ENCODE assay signal across 14 mouse cellular contexts in genomic region chr8:93398044-93398443, GRCm38 (mm10). TPM values are rescaled to one million over a fixed set of nuclear protein-coding genes. Genes with fewer than 3 reads are reported as not detected.
A peak's percentile ranks its signal among the peaks of the same experiment; 100 is the strongest.
DNase-seq lines count a peak whose midpoint lies in the region; ATAC-seq and TF ChIP-seq lines count a peak whose summit lies in the region.
"Had no signal": no experiment of that assay in that cellular context is flagged by ENCODE, and none has a peak within 500 bp of the region (broad histone marks: within the 10 kb centered on the region; RNA-seq: fewer than 3 reads in every experiment).

No protein-coding gene starts in this region.

- no peak for TF ChIP-seq EP300 in lung, postnatal 0 days (IDR thresholded peaks at IDR 0.05)

- no peaks in the 10 kb centered on the region for H3K36me3 ChIP-seq in heart, embryonic 12.5 days
- no peaks in the 10 kb centered on the region for H3K36me3 ChIP-seq in midbrain, postnatal 0 days (ENCODE audit: insufficient read depth, low read length)
- H3K36me3 ChIP-seq in midbrain, embryonic 15.5 days (replicated peaks) = no peaks in the 10 kb centered on the region
- H3K36me3 ChIP-seq in lung, postnatal 0 days (ENCODE audit: insufficient read depth, low read length) = no peaks in the 10 kb centered on the region
- H3K36me3 ChIP-seq: forebrain, embryonic 10.5 days; limb, embryonic 13.5 days; midbrain, embryonic 10.5 days had no signal

- no peak overlapping the region for H3K9ac ChIP-seq in heart, embryonic 12.5 days
- no peak overlapping the region for H3K9ac ChIP-seq in midbrain, postnatal 0 days (replicated peaks; ENCODE audit: low read length, poor library complexity, severe bottlenecking)
- no peak overlapping the region for H3K9ac ChIP-seq in midbrain, embryonic 15.5 days
- H3K9ac ChIP-seq in lung, postnatal 0 days (replicated peaks; ENCODE audit: low read depth) = no peak overlapping the region
- H3K9ac ChIP-seq: limb, embryonic 13.5 days had no signal

- intact Hi-C loops in heart, postnatal 10 days (cut with DNase I) = loop anchor here (2.0 to 5.0 kb wide), 3 partner anchors 179 to 339 kb away; no protein-coding TSS in a partner anchor

- no peak overlapping the region for H3K27ac ChIP-seq in heart, embryonic 12.5 days (ENCODE audit: poor library complexity, severe bottlenecking)
- H3K27ac ChIP-seq in midbrain, postnatal 0 days (ENCODE audit: low read depth, low read length) = no peak overlapping the region
- no peak overlapping the region for H3K27ac ChIP-seq in midbrain, embryonic 15.5 days
- H3K27ac ChIP-seq in lung, postnatal 0 days (ENCODE audit: low read length) = no peak overlapping the region
- H3K27ac ChIP-seq: forebrain, embryonic 10.5 days; limb, embryonic 13.5 days; midbrain, embryonic 10.5 days had no signal

- no peaks in the 10 kb centered on the region for H3K4me1 ChIP-seq in heart, embryonic 12.5 days (replicated peaks)
- no peaks in the 10 kb centered on the region for H3K4me1 ChIP-seq in midbrain, postnatal 0 days (ENCODE audit: insufficient read depth, low read length)
- no peaks in the 10 kb centered on the region for H3K4me1 ChIP-seq in midbrain, embryonic 15.5 days
- H3K4me1 ChIP-seq in lung, postnatal 0 days (ENCODE audit: insufficient read depth, low read depth, low read length) = no peaks in the 10 kb centered on the region
- H3K4me1 ChIP-seq: forebrain, embryonic 10.5 days; limb, embryonic 13.5 days; midbrain, embryonic 10.5 days had no signal

- no peaks in the 10 kb centered on the region for H3K9me3 ChIP-seq in heart, embryonic 12.5 days (replicated peaks)
- no peaks in the 10 kb centered on the region for H3K9me3 ChIP-seq in midbrain, postnatal 0 days (ENCODE audit: low read length)
- no peaks in the 10 kb centered on the region for H3K9me3 ChIP-seq in midbrain, embryonic 15.5 days
- H3K9me3 ChIP-seq in lung, postnatal 0 days (ENCODE audit: low read length) = no peaks in the 10 kb centered on the region
- H3K9me3 ChIP-seq: forebrain, embryonic 10.5 days; limb, embryonic 13.5 days; midbrain, embryonic 10.5 days had no signal

- no peak overlapping the region for H3K4me3 ChIP-seq in heart, embryonic 12.5 days
- H3K4me3 ChIP-seq in midbrain, postnatal 0 days (ENCODE audit: low read depth, low read length) = no peak overlapping the region
- H3K4me3 ChIP-seq in midbrain, embryonic 15.5 days = no peak overlapping the region
- H3K4me3 ChIP-seq in lung, postnatal 0 days (ENCODE audit: low read depth, low read length) = no peak overlapping the region
- H3K4me3 ChIP-seq: forebrain, embryonic 10.5 days; limb, embryonic 13.5 days; midbrain, embryonic 10.5 days had no signal

- TF ChIP-seq CTCF in midbrain, postnatal 0 days (IDR thresholded peaks at IDR 0.05) = peak; percentile 76
- TF ChIP-seq CTCF in lung, postnatal 0 days (IDR thresholded peaks at IDR 0.05) = peak; percentile 61

- DNase-seq in heart, postnatal 10 days = peak; percentile 31 to 57
- peak; percentile 48 for DNase-seq in midbrain, postnatal 0 days (ENCODE audit: low spot score)
- DNase-seq in adipocyte (ENCODE audit: low spot score) = peak; percentile 58
- DNase-seq in lung, postnatal 0 days (ENCODE audit: low spot score) = peak; percentile 60
- no peak for DNase-seq in thymus, postnatal 10 days (ENCODE audit: low spot score in 2 of 2)
- no peak for DNase-seq in ovary, postnatal 36 days (ENCODE audit: low spot score)
- DNase-seq: cerebellum, adult 11 months; right cerebral cortex, postnatal 25 days had no signal

- ATAC-seq in heart, embryonic 12.5 days (ENCODE audit: insufficient number of reproducible peaks, low FRiP score) = no peak
- ATAC-seq in midbrain, postnatal 0 days (ENCODE audit: low FRiP score) = no peak
- no peak for ATAC-seq in midbrain, embryonic 15.5 days (replicated peaks)
- no peak for ATAC-seq in lung, postnatal 0 days

- 38% methylated on average over 1 of the region's 1 CpGs for WGBS in heart, embryonic 12.5 days
- WGBS in midbrain, postnatal 0 days = 40% methylated on average over 1 of the region's 1 CpGs
- WGBS in midbrain, embryonic 15.5 days = 47% methylated on average over 1 of the region's 1 CpGs
- WGBS in lung, postnatal 0 days = 16% methylated on average over 1 of the region's 1 CpGs

- H3K27me3 ChIP-seq in heart, embryonic 12.5 days (replicated peaks) = no peaks in the 10 kb centered on the region
- H3K27me3 ChIP-seq in midbrain, postnatal 0 days (ENCODE audit: insufficient read depth, low read length) = no peaks in the 10 kb centered on the region
- H3K27me3 ChIP-seq in midbrain, embryonic 15.5 days (replicated peaks) = no peaks in the 10 kb centered on the region
- no peaks in the 10 kb centered on the region for H3K27me3 ChIP-seq in lung, postnatal 0 days (replicated peaks; ENCODE audit: insufficient read depth, low read length)
- H3K27me3 ChIP-seq: limb, embryonic 13.5 days had no signal

- no peak overlapping the region for H3K4me2 ChIP-seq in heart, embryonic 12.5 days
- H3K4me2 ChIP-seq in midbrain, postnatal 0 days (ENCODE audit: low read depth, low read length, poor library complexity, severe bottlenecking) = no peak overlapping the region
- H3K4me2 ChIP-seq in midbrain, embryonic 15.5 days = no peak overlapping the region
- H3K4me2 ChIP-seq in lung, postnatal 0 days (replicated peaks; ENCODE audit: low read depth, low read length) = no peak overlapping the region
- H3K4me2 ChIP-seq: limb, embryonic 13.5 days had no signal

RNA-seq across cellular contexts. Expression of gene Ces1h, which starts 18.5 kb away (rescaled TPM):
- total RNA-seq in heart, postnatal 10 days (2021) = not detected
- not detected in 2 replicates for polyA plus RNA-seq in heart, embryonic 12.5 days (2016; fragmentation: Nextera tagmentation; extraction: Ambion mirVana)
- total RNA-seq in midbrain, postnatal 0 days (2014; rRNA removed) = not detected in 2 replicates
- polyA plus RNA-seq in midbrain, postnatal 0 days (2015; fragmentation: Nextera tagmentation; extraction: Ambion mirVana) = not detected in 2 replicates
- not detected in 2 replicates for polyA plus RNA-seq in midbrain, embryonic 15.5 days (2015; fragmentation: Nextera tagmentation; extraction: Ambion mirVana)
- polyA plus RNA-seq in lung, postnatal 0 days (2015; fragmentation: Nextera tagmentation; extraction: Ambion mirVana) = not detected in 2 replicates
- total RNA-seq: hematopoietic stem cell, adult 5-6 weeks had no signal
- polyA plus RNA-seq: forebrain, embryonic 10.5 days; limb, embryonic 13.5 days; midbrain, embryonic 10.5 days had no signal

Comparison
In these comparisons a context has a peak if more than half of its experiments do, and no peak if none do; other contexts are left out.
1. DNase-seq: peak in heart, postnatal 10 days (2 of 2), midbrain, postnatal 0 days (single experiment), adipocyte (single experiment) and lung, postnatal 0 days (single experiment); none in thymus, postnatal 10 days (0 of 2) and ovary, postnatal 36 days (single experiment).